Mouse (Mus musculus): ENCODE measurements at regions not wholly inside any gene's neighbourhood (a gene's known extent, or its start where the extent isn't known, plus 50 kb on each side); places are given as distances from the start of the nearest gene placed in this dataset.
"Not testable (repeated sequence)": the region's sequence is repeated elsewhere in the genome, so short reads cannot be mapped to it uniquely, and the experiment has no call there.

DNA sequence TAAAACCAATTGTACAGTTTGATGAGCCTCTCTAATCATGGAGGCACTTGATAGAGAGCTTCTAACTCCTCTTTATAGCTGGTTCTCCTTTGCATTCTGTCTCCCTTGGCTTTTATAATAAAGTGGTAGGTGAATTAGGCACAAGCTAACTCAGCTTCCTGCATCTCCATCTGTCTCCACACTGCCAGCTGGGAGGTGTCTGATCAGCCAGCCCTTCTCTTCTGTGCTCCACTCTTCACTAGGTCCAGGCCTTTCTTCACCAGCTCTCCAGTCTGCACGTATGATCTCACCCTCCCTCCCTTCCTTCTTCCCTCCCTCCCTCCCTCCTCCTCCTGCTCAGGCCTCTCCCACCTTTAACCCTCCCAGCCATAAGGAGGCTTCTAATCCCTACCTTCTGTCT, 136.2 kb downstream of the Rchy1 start:
- DNase-seq (ENCODE audit: low spot score): no peak

DNA sequence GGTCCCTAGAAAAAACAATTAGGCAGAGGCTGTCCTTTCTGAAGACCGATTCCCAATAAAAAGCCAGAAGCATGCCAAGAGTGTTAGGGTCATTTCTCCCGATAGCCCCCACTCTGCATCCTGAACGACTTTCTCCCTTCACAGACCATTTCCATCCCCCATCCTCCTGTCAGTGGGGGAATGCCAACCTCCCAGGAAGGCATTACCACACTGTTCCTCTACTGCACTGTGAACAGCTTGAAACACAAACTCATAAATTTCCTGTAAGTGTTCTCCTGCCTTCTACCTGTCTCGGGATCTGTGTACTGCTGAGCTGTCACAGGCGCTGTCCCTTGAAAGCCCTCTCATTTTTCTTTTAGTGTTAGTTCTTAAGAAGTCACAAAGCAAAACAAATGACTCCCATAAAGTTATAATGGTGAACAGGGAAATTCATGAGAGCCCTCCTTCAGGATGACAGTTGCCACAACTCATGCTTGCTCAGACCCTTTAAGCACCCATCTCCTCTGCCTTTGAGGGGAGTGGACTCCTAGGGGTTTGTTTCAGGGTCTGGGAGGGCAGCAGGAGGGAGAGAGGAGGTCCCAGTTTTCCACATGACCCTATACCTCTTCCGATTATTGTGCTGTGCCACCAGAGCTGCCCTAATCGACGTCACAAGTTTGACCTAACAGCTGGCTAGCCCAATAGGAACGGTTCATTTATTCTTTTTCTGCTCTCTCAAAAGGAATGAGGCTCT, 139.9 kb downstream of the Rchy1 start:
- no peak for DNase-seq (ENCODE audit: low spot score)

DNA sequence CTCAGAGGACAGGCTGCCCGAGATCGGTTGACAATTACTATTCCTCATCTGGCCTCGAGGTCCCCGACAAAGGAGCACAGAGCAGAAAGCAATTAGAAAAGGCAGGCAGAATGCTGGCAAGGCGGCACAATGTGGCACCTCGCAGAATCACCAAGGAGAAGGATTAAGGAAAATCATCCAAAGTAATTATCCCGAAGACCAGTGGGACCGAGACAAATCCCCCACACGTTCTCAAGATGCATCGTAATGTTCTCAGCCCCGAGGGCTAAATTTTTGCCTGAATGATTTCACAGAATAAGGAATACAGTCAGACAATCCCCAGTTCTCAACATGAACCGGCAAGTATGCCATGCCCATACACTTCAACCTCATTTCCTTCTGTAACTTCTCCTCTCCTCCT, 144.1 kb downstream of the Rchy1 start:
- DNase-seq (ENCODE audit: low spot score): no peak

DNA sequence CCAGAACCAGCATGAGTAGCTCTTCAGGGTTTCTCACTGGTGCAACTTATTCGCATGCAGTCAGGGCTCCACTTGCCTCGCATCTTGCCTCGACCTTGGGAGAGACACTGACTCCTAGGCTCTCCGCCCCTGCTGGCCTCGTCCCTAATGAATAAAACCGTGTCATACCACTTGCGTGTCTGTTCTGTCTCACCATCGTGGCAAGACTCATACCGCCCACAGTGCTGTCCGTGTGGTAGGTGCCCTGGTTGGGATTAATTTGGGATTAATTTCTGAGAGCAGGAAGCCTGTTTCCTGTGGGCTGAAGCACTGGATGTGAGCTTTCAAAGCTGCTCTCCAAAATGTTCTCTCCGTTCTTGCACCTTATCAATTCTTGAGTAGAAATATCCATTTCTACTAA, 144.7 kb downstream of the Rchy1 start:
- DNase-seq (ENCODE audit: low spot score): no peak

DNA sequence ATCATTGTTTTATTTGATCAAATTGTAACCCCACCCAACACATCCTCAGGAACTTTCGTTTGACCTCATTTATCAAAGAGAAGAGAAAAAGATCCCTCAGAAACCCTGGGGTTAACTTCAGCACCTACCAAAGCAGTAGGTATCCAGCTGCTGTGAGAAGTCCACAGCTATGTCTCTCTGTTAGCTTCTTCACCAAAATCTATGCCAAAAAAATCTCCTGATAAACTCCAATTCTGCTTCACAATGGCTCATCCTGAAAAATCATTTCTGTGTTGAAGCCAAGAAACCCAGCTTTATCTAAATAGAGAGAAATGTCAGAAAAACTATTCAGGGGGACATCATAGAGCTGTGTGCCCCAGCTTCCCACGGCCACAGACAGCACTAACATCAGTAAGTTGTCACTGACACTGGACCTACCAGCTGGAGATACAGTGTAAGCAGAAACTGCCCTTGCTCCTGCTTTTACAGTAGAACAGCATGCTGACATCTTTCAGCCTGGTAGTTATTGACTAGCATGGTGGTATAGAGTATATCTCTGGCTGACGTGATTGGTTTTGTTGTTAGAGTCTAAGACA, 146.4 kb downstream of the Rchy1 start:
- no peak for DNase-seq (ENCODE audit: low spot score)

DNA sequence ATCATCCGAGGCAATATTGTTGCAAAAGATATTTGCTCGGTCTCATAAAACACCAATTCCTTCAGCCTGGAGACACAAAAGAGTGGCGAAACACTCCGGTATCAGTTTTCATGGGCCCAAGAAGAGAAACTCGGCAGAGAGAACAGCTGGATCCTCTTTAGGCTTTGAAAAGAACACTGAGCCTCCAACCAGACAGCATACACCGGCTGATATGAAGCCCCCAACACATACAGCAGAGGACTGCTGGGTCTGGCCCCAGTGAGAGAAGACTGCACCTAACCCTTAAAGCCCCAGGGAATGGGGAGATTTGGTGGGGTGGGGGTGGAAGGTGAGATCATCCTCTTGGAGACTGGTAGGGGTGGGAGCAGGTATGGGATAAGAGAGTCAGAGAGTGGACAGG, 147.9 kb downstream of the Rchy1 start:
- DNase-seq (ENCODE audit: low spot score): no peak

DNA sequence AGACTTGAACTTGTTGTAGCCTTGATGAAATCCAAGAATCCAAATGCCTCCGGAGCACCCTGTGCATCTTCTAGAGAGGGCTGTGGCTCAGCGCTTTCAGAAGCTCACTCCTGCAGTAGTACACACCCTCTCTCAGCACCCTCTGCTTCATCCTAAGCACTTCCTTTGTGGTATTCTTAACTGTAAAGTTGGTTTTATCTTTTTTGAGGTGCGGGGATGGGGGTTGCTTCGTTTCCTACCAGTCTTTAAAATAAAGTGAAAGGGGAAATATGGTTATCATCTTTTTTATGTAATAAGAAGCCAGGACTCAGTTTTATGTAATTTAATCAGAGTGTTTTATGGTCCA, 148.5 kb downstream of the Rchy1 start:
- DNase-seq (ENCODE audit: low spot score): peak; percentile 31

DNA sequence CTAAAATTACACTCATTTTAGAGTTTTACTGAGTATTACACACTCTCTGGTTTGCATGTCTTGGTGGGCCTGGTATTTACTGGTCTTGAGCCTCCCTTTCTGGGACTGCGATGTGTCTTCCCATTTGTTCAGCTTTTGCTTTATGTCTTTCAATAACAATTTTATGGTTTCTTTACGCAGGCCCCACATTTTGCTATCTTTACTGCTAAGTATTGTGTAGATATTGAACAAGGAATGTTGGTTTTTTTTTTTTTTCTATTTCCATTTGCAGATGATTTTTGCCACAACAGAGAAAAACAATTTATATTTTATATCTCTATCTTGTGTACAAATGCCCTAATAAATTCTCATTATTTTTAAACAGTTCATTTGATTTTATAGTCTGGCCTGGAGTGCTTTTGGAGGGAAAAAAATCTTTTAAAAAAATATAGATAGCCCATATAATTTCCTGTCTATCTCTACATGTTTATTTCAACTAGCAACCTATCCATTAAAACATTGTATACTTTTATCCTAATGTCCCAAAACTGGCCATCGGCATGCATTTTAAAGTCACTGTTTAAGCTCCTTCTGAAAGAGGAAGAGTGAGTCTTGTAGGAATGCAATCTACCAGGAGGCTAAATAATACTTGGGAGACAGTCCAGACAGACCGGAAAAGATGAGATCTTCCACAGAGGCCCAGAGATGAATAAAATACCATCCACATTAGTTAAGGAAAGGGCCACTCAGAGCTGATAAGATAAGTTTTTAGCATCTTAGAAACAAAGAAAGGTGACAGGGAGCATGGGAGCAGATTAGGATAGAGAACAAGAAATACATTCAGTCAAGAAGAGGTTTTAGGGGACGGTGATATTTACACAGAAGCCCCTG, 149.1 kb downstream of the Rchy1 start:
- no peak for DNase-seq (ENCODE audit: low spot score)

DNA sequence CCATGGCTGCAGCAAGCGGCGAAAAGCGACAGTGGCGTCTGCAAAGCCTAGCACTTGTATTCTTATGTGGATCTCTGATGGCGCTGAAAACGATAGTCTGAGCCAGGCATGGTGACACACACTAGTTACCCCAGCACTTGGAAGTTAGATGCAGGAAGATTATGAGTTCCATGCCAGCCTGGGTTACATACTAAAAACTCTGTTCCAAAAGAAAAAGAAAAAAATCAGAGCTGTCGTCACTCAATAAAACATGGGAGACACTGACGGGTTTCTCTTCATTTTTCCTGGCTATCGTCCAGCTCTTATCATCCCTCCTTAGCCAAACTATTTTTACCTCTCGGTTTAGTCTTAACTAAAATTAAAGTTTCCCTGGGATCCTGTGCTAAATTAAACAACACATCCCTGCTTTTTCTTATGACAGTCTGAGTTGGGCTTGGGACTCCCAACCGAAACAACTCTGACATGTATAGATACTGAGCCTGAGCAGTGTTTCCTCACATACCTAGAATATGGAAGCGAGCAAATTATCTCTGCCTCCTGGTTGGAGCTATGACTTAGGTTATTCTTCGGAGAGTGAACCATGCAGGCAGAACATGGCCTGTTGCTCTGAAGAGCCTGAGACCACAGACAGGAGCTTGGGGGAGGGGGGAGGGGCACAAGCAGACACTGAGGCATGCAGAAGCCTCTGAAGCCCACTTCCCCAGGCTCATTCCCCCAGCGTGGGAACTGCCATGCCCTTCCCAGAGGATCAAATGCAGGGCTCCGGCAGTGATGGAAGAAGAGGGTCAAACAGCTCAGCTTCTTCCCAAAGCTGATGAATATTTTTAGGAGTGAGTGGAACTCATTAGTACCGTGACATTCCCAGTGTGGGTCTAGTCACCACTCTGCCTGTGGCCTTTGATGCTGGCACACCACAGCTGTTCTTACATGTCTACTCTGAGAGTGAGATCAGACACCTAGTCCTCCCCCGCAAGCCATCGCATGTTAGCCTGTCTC, 155.5 kb downstream of the Rchy1 start:
- DNase-seq (ENCODE audit: low spot score): no peak

DNA sequence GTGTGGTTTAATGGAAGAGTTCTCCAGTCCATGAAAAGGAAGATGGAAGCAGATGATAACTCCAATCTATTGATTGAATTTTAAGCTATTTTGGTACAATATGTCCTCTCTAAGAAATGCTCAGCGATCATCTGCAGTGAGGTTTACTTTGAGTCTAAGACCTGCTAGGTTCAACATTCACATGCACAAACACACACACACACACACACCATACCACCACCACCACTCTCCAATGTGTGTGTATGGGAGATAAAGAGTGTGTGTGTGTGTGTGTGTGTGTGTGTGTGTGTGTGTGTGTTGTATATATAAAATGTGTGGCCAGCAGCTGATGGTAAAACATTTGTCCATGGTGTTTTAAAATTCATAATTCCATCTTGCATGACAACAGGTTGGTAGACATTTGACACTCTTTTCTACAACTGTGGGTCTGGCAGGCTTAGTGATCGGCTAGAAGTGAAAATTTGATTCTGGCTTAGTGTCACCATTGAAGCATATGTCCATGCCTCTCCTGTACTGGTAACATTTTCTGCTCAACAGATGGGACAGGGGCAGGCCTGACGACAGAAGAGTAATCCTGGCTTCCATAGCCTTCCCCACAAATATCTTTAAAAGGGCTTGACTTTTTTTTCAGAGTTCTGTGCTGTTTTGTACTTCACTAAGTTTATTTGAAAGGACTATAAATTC, 161.4 kb downstream of the Rchy1 start:
- no peak for DNase-seq (ENCODE audit: low spot score)

DNA sequence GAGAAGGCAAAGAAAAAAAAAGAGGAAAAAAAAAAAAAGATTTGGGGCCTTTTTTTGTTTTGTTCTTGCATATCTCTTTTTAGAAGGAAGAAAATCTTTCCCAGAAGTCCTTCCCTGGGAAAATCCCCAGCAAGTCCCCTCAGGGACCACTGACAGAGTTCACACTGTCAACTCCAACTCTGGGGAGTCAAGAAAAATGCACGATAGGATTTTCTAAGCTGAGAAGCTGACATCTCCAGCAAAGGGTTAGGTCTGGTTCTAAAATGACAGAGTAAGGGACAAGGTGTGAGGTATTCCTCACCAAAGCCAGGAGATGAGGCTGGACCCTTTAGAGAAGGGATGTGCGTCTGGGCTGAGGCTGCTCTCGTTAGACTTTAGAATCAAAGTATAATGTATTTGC, 165.5 kb downstream of the Rchy1 start:
- no peak for DNase-seq (ENCODE audit: low spot score)

DNA sequence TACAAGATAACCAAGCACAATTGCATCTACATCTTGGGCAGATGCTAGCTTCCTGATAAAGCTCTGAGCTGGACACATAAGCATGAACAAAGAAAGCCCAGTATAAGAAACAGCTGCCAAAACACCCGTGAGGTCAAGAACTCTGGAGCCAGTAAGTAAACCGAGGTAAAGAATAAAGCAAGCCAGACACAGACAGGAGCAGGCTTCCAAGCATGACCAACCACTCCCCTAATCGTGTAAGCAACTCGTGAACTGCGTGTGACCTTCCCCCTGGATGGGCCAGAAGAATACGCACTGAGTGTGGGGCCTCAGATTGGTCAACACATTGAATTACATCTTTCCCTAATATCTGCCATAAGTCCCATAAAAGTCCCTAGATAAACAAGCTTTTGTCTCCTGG, 170.1 kb downstream of the Rchy1 start:
- no peak for DNase-seq (ENCODE audit: low spot score)

DNA sequence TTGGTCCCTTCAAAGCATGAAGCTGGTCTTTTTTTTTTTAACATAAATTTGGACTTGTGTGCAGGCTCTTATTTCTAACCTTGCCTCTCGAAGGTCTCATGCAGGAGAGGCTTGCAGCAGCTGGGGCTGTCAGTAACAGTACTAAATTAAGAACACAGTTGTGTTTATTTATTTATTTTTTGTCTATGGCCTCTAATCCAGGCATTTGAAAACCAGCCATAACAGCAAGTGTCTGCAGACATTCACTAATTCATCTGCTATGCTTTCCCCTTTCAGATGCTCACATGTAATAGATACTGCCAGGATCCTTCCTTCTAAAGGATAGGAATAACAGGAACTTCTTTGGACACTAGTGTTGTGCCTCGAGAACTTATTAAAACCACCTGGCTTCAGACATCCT, 172.5 kb downstream of the Rchy1 start:
- DNase-seq (ENCODE audit: low spot score): no peak

DNA sequence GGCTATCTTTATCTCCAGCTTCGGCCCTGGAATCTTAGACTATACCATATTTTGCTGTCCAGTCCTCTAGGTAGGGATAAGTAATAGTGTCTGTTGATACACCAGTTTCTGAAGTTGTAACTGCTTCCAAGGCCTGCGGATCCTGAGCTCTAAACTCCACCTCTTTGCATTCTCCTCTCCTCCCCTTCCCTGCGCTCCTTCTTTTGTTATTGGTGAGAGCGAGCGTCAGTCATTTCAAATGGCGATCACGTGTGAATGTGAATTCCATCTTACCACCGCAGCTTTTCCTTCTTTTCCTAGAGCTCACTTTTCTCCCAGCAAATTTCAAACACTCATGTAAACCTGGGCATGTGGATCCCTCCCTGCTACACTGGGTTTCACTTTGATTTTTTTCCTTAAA, 178.9 kb downstream of the Rchy1 start:
- no peak for DNase-seq (ENCODE audit: low spot score)

DNA sequence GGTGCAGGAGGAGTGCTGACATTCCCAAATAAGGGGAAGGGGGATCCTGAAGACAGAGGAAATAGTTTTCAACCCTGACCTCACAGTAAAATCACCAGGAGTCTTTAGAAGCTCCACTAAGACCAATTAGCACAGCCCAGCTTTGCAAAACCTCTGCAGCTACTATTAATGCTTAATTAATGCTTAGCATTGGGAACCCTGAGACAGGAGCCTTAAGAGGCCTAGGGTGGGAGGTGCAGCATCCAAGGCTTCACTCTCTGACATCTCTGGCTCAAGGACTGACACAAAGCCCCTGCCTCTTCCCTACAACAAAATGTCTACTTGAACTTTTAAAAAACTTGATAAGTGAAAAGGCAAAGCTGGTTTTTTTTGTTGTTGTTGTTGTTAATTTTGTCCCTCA, 185.9 kb downstream of the Rchy1 start:
- DNase-seq (ENCODE audit: low spot score): no peak

DNA sequence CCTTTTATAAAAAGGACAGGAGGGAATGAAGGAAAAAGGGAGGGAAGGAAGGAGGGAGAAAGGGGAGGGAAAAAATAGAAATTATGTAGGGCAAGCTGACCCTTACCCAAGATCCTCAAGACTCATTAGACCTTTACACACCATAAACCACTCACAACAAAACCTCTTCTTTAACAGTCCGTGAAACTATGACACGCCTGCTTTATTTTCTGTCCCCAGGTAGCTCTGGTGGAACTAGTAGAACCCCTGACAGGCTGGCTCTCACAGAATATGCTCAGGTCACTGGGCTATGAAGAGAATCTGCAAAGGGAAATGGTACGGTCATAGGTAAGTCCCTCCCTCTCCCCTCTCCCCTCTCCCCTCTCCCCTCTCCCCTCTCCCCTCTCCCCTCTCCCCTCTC, 188.8 kb downstream of the Rchy1 start:
- no peak for DNase-seq (ENCODE audit: low spot score)

DNA sequence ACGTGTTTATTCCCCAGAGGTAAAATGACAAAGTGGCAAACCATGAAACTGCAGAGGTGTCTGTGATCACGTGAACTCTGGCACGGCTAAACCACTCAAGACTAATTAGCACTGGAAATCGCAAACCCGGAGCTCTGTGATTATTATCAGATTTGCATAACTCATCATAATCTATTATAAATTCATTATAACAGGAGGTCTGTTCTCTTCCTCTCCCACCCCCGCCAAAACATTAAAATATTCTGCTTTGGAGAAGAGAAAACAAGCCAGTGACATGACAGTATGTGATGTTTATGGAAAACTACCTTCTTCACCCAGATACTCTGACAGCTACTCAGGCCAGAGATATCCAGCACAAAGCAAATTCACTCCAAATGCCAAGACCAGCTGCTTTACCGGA, 195.0 kb downstream of the Rchy1 start:
- DNase-seq (ENCODE audit: low spot score): no peak

DNA sequence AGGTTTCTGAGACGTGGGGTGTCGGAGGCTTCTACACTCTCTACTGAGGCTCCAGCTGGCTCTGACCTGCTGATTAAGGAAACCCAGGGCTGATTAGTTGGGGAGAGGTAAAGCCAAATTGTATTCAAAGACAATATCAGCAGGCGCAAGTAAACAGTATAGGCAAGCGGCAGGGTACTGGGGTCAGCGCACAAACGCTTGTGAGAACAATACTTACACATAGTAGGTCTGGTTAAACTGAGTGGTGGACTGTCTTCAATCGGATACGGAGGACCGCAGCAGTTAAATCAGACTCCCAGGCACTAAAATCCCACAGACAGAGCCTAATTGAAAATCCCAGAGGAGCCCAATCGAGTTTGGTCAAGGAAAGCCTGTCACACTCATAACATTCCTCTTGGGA, 195.8 kb downstream of the Rchy1 start:
- no peak for DNase-seq (ENCODE audit: low spot score)

DNA sequence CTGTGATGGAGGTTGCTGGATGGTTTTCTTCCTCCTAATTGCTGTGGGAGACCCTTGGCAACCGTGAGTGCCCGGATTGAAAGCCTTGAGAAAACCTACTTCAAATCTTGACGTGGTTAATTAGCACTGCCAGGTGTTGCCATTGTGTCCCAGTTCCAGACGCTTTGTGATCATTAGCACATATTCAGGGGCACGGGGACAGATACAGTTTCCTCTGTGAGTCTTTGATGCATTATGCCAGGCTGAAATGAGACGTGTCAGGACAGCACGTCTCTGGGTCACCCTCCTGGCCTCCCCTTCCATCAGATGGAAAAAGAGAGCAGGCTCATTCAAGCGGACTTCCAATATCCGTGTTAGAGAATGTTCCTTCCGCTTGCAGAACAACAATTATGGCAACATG, 198.2 kb downstream of the Rchy1 start:
- DNase-seq (ENCODE audit: low spot score): no peak

DNA sequence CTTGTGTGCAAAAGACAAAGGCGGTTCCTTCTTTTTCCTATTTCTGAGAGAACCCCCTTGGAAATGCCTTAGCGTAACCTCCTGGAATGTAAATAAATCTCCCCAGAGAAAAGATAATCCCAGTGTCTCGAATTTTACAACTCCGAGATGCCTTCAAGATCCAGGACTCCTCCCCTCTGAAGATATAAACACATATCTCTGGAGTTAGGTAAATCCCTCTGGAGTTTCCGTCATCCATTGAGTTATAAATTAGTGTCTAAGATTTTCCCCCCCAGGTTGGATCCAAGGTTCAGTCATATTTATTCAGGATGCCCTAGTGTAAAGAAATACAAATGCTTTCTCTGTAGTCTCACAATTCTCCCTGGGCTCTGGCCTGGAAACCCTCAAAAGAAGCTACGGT, 200.3 kb downstream of the Rchy1 start:
- DNase-seq (ENCODE audit: low spot score): no peak

DNA sequence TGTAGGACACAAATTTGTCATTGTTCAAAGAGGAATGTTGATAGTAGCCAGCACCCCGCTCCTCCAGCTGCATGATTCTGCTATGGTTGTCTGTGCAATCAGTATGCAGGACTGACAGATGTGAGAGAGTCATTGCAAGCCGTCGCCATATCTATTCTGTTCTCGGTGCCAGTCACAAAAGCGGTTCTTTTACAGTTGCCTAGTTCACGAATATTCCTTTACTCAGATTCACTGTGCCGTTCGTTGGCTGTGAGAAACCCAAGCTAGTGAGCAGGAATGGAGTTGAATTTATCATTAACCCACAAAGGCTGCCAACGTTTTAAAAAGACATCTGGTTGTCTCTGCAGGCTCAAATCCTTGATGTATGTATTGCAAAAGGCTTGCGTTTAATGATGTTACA, 206.9 kb downstream of the Rchy1 start:
- no peak for DNase-seq (ENCODE audit: low spot score)

DNA sequence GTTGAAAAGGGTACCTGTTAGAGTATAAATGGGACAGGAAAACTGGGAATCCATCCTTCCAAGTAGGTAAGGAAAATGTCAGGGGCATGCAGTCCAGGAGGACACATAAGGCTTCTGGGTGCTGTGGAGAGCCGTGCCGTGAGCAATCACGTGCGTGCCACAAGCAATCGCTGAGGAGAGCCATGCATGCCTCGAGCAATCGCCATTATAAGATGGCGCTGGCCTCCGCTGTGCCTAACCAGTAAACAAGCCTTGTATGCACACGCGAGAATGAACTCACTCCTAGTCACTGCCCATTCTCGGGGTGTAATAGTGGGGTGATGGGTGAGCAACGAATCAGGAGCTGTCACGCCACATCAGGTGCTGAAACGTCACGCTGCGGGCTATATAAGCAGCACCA, 210.0 kb downstream of the Rchy1 start:
- DNase-seq (ENCODE audit: low spot score): not testable (repeated sequence)
